Mouse (Mus musculus): ENCODE measurements at regions not wholly inside any gene's neighbourhood (a gene's known extent, or its start where the extent isn't known, plus 50 kb on each side); places are given as distances from the start of the nearest gene placed in this dataset.

GRCm38 (mm10) chr10:124338923-124339322 is 1050.3 kb downstream of the Slc16a7 start:
- no peak for DNase-seq (ENCODE audit: extremely low read depth)
- H3K27ac ChIP-seq (ENCODE audit: insufficient read depth, low read depth) = no peak overlapping the region
- peaks cover 20% of the 10 kb centered on the region for H3K9me3 ChIP-seq (replicated peaks; ENCODE audit: low read length)
- no peaks in the 10 kb centered on the region for H3K4me1 ChIP-seq (ENCODE audit: control insufficient read depth in 1 of 2, insufficient read depth in 2 of 2)
- in situ Hi-C loops (cut with MboI; ENCODE audit: low pct_ligation_motif_present, low pct_unique_long_range_greater_than_20kb, low sequenced_read_pairs) (no loop called here), dilution Hi-C loops (cut with MboI; ENCODE audit: extremely low pct_ligation_motif_present, extremely low pct_unique_long_range_greater_than_20kb, low sequenced_read_pairs) (no loop called here)
- H3K4me2 ChIP-seq (ENCODE audit: insufficient read depth, low read depth, poor library complexity, severe bottlenecking) = no peak overlapping the region
- no peaks in the 10 kb centered on the region for H3K36me3 ChIP-seq (replicated peaks in 1 of 2; ENCODE audit: control insufficient read depth in 1 of 2, insufficient read depth in 1 of 2, low read length in 1 of 2)
- H3K79me2 ChIP-seq (replicated peaks; ENCODE audit: control insufficient read depth, extremely low read depth, insufficient read depth, poor library complexity, severe bottlenecking) = no peaks in the 10 kb centered on the region
- no peak for TF ChIP-seq HCFC1 (IDR thresholded peaks at IDR 0.05; ENCODE audit: low read depth, low read length)
- TF ChIP-seq MAFK (IDR thresholded peaks at IDR 0.05; ENCODE audit: insufficient replicate concordance, low read length) = no peak
- no peak for TF ChIP-seq RCOR1 (conservative IDR thresholded peaks at IDR 0.05; ENCODE audit: low read depth, low read length)
- no peak for TF ChIP-seq BHLHE40 (IDR thresholded peaks at IDR 0.05; ENCODE audit: low read depth, low read length)
- TF ChIP-seq EP300 (IDR thresholded peaks at IDR 0.05; ENCODE audit: low read length) = no peak
- no peak for TF ChIP-seq ZMIZ1 (IDR thresholded peaks at IDR 0.05; ENCODE audit: low read depth, low read length)
- no peak for TF ChIP-seq MAX (IDR thresholded peaks at IDR 0.05; ENCODE audit: low read length)
- no peak for TF ChIP-seq KAT2A (IDR thresholded peaks at IDR 0.05; ENCODE audit: insufficient replicate concordance, low read length)
- TF ChIP-seq TCF12 (IDR thresholded peaks at IDR 0.05; ENCODE audit: low read depth, low read length) = no peak
- H3K27me3 ChIP-seq (replicated peaks) = no peaks in the 10 kb centered on the region
- no peak overlapping the region for H3K9ac ChIP-seq (ENCODE audit: insufficient read depth, low read depth)
- H3K4me3 ChIP-seq (replicated peaks in 1 of 3; ENCODE audit: low read depth in 2 of 3, low read length in 2 of 3, poor library complexity in 1 of 3) = no peak overlapping the region

- Histone ChIP-seq H3K79me2 (replicated peaks; ENCODE audit: control insufficient read depth, extremely low read depth, insufficient read depth, poor library complexity, severe bottlenecking) (no peaks in the 10 kb centered on the region), H3K36me3 (replicated peaks in 1 of 2; ENCODE audit: control insufficient read depth in 1 of 2, insufficient read depth in 1 of 2, low read length in 1 of 2) (no peaks in the 10 kb centered on the region), H3K4me1 (ENCODE audit: control insufficient read depth in 1 of 2, insufficient read depth in 2 of 2) (no peaks in the 10 kb centered on the region), H3K9me3 (replicated peaks; ENCODE audit: low read length) (peaks cover 21% of the 10 kb centered on the region), H3K4me3 (replicated peaks in 1 of 3; ENCODE audit: low read depth in 2 of 3, low read length in 2 of 3, poor library complexity in 1 of 3) (no peak overlapping the region), H3K27me3 (replicated peaks) (no peaks in the 10 kb centered on the region), H3K9ac (ENCODE audit: insufficient read depth, low read depth) (no peak overlapping the region), H3K27ac (ENCODE audit: insufficient read depth, low read depth) (no peak overlapping the region), H3K4me2 (ENCODE audit: insufficient read depth, low read depth, poor library complexity, severe bottlenecking) (no peak overlapping the region)
- in situ Hi-C loops (cut with MboI; ENCODE audit: low pct_ligation_motif_present, low pct_unique_long_range_greater_than_20kb, low sequenced_read_pairs) (no loop called here), dilution Hi-C loops (cut with MboI; ENCODE audit: extremely low pct_ligation_motif_present, extremely low pct_unique_long_range_greater_than_20kb, low sequenced_read_pairs) (no loop called here)
- no peak for TF ChIP-seq NELFE (IDR thresholded peaks at IDR 0.05; ENCODE audit: low read depth, low read length)
- TF ChIP-seq ETS1 (conservative IDR thresholded peaks at IDR 0.05; ENCODE audit: low read depth, low read length) = no peak
- TF ChIP-seq GABPA (IDR thresholded peaks at IDR 0.05; ENCODE audit: insufficient replicate concordance, low read depth, low read length) = no peak
- TF ChIP-seq USF2 (conservative IDR thresholded peaks at IDR 0.05; ENCODE audit: low read depth, low read length) = no peak
- no peak for TF ChIP-seq USF1 (IDR thresholded peaks at IDR 0.05; ENCODE audit: low read depth, low read length)
- TF ChIP-seq CHD2 (IDR thresholded peaks at IDR 0.05; ENCODE audit: low read length) = no peak
- no peak for TF ChIP-seq IRF4 (IDR thresholded peaks at IDR 0.05; ENCODE audit: low read depth, low read length)
- TF ChIP-seq TBP (conservative IDR thresholded peaks at IDR 0.05; ENCODE audit: low read depth, low read length) = no peak
- TF ChIP-seq MAX (IDR thresholded peaks at IDR 0.05; ENCODE audit: low read length) = no peak
- no peak for DNase-seq (ENCODE audit: extremely low read depth)
These were observed 1040.0 kb downstream of the Slc16a7 start for GRCm38 (mm10) chr10:124349300-124349699.
